Mouse (Mus musculus) ES-E14 (cell line): ENCODE data around the gene Marc1. TPM values are rescaled to one million over a fixed set of nuclear protein-coding genes. Genes with fewer than 3 reads are reported as not detected.

Experiments
- DNase-seq: peaks from one replicate; pipeline ENCODE4 v3.0.0-alpha.2; 2013; ENCODE audit warnings: low read depth, low spot score
- H3K27ac ChIP-seq: 2 replicates; pipeline ENCODE4 v1.5.1; 2012; ENCODE audit warnings: low read depth, mild to moderate bottlenecking, low read length, moderate library complexity, mixed read lengths; ENCODE audit not compliant: poor library complexity, insufficient read depth, severe bottlenecking
- H3K36me3 ChIP-seq: 2 replicates; pipeline ENCODE4 v1.6.1; 2012; ENCODE audit warnings: mild to moderate bottlenecking, low read length, moderate library complexity, mixed read lengths; ENCODE audit not compliant: control insufficient read depth, poor library complexity, insufficient read depth, severe bottlenecking
- H3K4me1 ChIP-seq, 2 experiments: fragments of 150-350 bp in 1 of 2; sonication (generic) in 1 of 2; 2 replicates each; pipeline ENCODE4 v1.6.1; 2012; ENCODE audit warnings: low read length in 2 of 2, mild to moderate bottlenecking in 1 of 2, mixed read lengths in 1 of 2; ENCODE audit not compliant: control insufficient read depth in 2 of 2, insufficient read depth in 2 of 2, poor library complexity in 1 of 2
- H3K4me3 ChIP-seq, 2 experiments: fragments of 150-350 bp in 1 of 2; sonication (generic) in 1 of 2; 2 replicates each; pipeline ENCODE4 v1.5.1; 2012; ENCODE audit warnings: low read length in 2 of 2, low read depth in 1 of 2, mild to moderate bottlenecking in 1 of 2, mixed read lengths in 1 of 2; ENCODE audit not compliant: insufficient read depth in 1 of 2, poor library complexity in 1 of 2, severe bottlenecking in 1 of 2
- H3K9ac ChIP-seq: 2 replicates; pipeline ENCODE4 v1.6.1; 2012; ENCODE audit warnings: low read depth, mild to moderate bottlenecking, low read length, mixed read lengths; ENCODE audit not compliant: poor library complexity, insufficient read depth, severe bottlenecking
- H3K9me3 ChIP-seq: fragments of 150-350 bp; sonication (generic); 2 replicates; pipeline ENCODE4 v1.6.1; 2012; ENCODE audit warnings: low read depth, mild to moderate bottlenecking, low read length; ENCODE audit not compliant: control insufficient read depth, insufficient read depth
- CHD2 ChIP-seq: IDR thresholded peaks from 2 replicates; pipeline ENCODE4 v1.6.1; 2014; ENCODE audit warnings: mild to moderate bottlenecking, low read depth, low read length, inconsistent platforms
- HCFC1 ChIP-seq: IDR thresholded peaks from 2 replicates; pipeline ENCODE4 v1.6.1; 2012; ENCODE audit warnings: low read length, inconsistent platforms, borderline replicate concordance; ENCODE audit not compliant: insufficient read depth
- MAFK ChIP-seq: IDR thresholded peaks from 2 replicates; pipeline ENCODE4 v1.6.1; 2014; ENCODE audit warnings: mild to moderate bottlenecking, low read depth, low read length, inconsistent platforms; ENCODE audit not compliant: insufficient read depth
- ZC3H11A ChIP-seq: IDR thresholded peaks from 2 replicates; pipeline ENCODE4 v1.6.1; 2012; ENCODE audit warnings: low read depth, mild to moderate bottlenecking, inconsistent platforms, low read length, borderline replicate concordance
- ZNF384 ChIP-seq: IDR thresholded peaks from 2 replicates; pipeline ENCODE4 v1.6.1; 2012; ENCODE audit warnings: low read depth, low read length, inconsistent platforms
- in situ Hi-C, 2 experiments: fragments of 600-800 bp; cut with MboI; formaldehyde crosslinking; loops; one replicate each; pipeline ENCODE4 v1.15.1; 2025; ENCODE audit warnings: low sequenced_read_pairs in 2 of 2, inconsistent platforms in 1 of 2; ENCODE audit not compliant: unreplicated experiment in 2 of 2
- total RNA-seq: library from RNA; depleted of rRNA; stranded (reverse); fragments of 300-350 nt; gene quantifications from 2 replicates; pipeline ENCODE4 v1.2.3, GENCODE M21; 2012

Marc1 gene
- total RNA-seq, 1 experiment = 0.18 TPM

DNA sequence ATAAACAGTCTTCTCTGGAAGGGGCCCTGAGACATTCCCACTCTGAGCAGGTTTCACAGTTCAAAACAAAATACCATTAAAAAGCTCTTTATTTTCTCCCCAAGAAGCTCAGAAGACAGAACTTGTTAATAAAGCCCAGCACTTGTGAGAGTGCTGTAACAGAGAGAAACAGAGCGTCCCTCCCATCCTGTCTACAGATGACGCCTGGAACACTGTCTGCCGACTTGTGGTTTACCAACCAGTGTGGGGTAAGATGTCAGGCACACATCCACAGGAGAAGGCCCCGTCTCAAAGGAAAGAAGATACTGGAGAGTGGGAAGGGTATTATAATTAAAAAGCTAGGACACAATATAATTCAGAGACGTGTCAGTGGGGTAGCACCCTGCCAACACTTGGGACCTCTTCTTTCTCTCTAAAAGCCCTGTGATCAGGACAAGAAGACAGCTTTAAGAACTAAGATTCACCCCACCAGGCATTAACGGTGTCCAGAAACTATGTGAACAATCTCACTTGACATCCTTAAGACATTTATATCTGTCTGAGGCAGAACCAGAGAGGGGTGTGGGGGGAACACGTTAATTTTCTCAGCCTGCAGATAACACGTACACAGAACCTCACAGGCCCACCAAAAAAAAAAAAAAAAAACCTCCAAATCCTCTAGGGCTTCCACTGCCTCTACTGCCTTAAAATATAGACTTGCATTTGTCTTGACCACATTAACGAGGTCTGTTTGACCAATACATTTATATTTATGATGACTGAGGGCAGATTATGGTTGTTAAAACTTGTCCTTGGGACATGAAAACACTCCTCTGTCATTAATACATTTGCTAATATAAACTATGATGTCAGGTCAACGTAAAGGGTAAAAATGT lies 29.6 kb downstream of the Marc1 start:
- Histone ChIP-seq H3K4me1 (peaks cover 0 to 8% of the 10 kb centered on the region in 2 experiments; a peak in 1 of 4 replicates), H3K27ac (no peak overlapping the region), H3K36me3 (no peaks in the 10 kb centered on the region), H3K4me3 (no peak overlapping the region), H3K9ac (no peak overlapping the region), H3K9me3 (no peaks in the 10 kb centered on the region)
- in situ Hi-C loops = no loop called here
- no peak for TF ChIP-seq MAFK
- no peak for TF ChIP-seq ZC3H11A
- no peak for TF ChIP-seq HCFC1
- TF ChIP-seq ZNF384 = no peak
- TF ChIP-seq CHD2 = no peak
- DNase-seq = no peak

DNA sequence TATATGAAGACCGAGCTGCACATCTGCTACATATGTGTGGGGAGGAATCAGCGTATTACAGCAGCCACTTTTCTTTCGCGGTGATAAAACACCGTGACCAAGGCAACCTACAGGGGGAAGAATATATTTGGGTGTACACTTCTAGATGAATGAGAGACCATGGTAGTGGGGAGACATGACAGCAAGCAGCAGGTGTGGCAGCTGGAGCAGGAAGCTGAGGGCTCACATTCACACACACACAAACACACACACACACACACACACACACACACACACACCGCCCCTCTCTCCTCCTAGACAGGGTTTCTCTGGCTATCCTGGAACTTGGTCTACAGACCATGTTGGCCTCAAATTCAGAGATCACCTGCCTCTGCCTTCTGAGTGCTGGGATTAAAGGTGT lies 33.0 kb downstream of the Marc1 start:
- in situ Hi-C loops = no loop called here
- Histone ChIP-seq H3K9ac (no peak overlapping the region), H3K4me3 (no peak overlapping the region), H3K36me3 (no peaks in the 10 kb centered on the region), H3K4me1 (peaks cover 0 to 8% of the 10 kb centered on the region in 2 experiments; a peak in 1 of 4 replicates), H3K9me3 (no peaks in the 10 kb centered on the region), H3K27ac (no peak overlapping the region)
- no peak for TF ChIP-seq MAFK
- no peak for TF ChIP-seq ZC3H11A
- TF ChIP-seq CHD2 = no peak
- no peak for TF ChIP-seq ZNF384
- TF ChIP-seq HCFC1 = no peak
- DNase-seq = no peak

DNA sequence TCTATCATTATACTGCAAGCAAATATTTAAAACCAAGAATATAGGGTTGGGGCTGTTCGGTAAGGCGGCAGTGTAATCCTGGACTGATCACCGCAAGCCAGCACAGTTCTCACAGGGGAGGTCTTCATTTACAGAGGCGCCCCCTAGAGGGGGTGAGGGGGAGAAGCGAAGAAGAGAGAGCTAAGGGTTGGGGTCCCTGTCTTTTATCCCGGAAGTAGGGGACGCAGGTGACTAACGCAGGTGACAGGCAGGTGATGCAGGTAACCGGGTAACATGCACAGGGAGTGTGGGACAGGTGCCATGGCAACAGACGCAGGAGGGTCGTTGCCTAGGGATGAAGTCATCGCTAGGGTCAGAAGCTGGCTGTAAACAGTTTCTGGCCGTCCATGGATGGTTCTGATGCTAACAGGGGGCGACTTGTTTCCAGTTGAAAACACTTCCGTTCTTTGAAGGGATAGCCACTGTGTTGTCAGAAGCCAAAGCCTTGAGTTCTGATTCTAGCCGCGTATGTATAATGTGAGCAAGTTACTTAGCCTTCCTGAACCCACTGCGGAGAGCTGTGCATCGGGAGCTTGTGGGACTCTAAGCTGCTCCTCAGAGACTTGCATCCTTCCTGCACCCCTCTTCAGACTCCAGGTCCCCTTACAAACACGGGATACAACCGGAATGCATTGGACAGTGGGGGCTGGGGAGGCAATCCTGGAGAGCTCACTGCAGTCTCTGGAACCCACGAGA lies 33.9 kb downstream of the Marc1 start:
- Histone ChIP-seq H3K9ac (no peak overlapping the region), H3K36me3 (no peaks in the 10 kb centered on the region), H3K4me1 (peaks cover 0 to 8% of the 10 kb centered on the region in 2 experiments; a peak in 1 of 4 replicates), H3K27ac (no peak overlapping the region; the same call in 1 of the 2 replicates), H3K9me3 (no peaks in the 10 kb centered on the region), H3K4me3 (no peak overlapping the region)
- DNase-seq = no peak
- no peak for TF ChIP-seq ZNF384
- TF ChIP-seq MAFK = no peak
- no peak for TF ChIP-seq CHD2
- TF ChIP-seq HCFC1 = no peak
- TF ChIP-seq ZC3H11A = no peak
- in situ Hi-C loops = no loop called here

DNA sequence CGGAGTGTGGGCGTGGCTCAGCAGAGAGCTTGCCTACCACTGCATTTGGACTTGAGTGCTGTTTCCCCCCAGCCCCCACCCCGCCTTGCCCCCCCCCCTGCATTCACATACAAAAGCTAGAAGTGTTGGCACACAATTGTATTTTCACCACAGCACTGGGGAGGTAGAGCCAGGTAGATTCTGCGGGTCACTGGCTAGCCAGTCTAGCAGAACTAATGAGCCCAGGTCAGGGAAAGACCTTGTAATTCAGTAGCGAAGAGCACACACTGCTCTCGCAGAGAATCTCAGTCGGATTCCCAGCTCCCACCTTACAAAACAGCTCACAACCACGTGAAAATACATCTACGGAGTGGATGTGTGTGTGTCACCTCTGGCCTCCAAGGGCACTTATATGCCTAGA lies 35.8 kb downstream of the Marc1 start:
- Histone ChIP-seq H3K9ac (no peak overlapping the region), H3K27ac (no peak overlapping the region), H3K9me3 (no peaks in the 10 kb centered on the region), H3K4me3 (no peak overlapping the region), H3K4me1 (peaks cover 0 to 11% of the 10 kb centered on the region in 2 experiments; a peak in 1 of 4 replicates), H3K36me3 (no peaks in the 10 kb centered on the region)
- DNase-seq = no peak
- in situ Hi-C loops = no loop called here
- TF ChIP-seq CHD2 (no peak), ZNF384 (no peak), HCFC1 (no peak), ZC3H11A (no peak), MAFK (no peak)
